Mouse (Mus musculus) left cerebral cortex, postnatal 25 days (tissue): ENCODE results near the gene Utp4. TPM values are rescaled to one million over a fixed set of nuclear protein-coding genes. Genes with fewer than 3 reads are reported as not detected.
"Not testable (repeated sequence)": the region's sequence is repeated elsewhere in the genome, so short reads cannot be mapped to it uniquely, and the experiment has no call there.

Source experiments
- DNase-seq, 2 experiments: peaks; one replicate each; pipeline ENCODE4 v3.0.0; 2022; ENCODE audit warnings: low spot score in 2 of 2, mixed read lengths in 1 of 2
- intact Hi-C: fragments of 180-260 bp; cut with DNase I; formaldehyde crosslinking; loops from one replicate; pipeline ENCODE4 v1.15.1; 2025
- total RNA-seq, 2 experiments: library from RNA; stranded (reverse); gene quantifications; 2 replicates each; pipeline ENCODE4 v1.2.3; 2021

Gene Utp4
- total RNA-seq, 2 experiments from 2014 or later: 33.2 to 33.6 TPM

DNA sequence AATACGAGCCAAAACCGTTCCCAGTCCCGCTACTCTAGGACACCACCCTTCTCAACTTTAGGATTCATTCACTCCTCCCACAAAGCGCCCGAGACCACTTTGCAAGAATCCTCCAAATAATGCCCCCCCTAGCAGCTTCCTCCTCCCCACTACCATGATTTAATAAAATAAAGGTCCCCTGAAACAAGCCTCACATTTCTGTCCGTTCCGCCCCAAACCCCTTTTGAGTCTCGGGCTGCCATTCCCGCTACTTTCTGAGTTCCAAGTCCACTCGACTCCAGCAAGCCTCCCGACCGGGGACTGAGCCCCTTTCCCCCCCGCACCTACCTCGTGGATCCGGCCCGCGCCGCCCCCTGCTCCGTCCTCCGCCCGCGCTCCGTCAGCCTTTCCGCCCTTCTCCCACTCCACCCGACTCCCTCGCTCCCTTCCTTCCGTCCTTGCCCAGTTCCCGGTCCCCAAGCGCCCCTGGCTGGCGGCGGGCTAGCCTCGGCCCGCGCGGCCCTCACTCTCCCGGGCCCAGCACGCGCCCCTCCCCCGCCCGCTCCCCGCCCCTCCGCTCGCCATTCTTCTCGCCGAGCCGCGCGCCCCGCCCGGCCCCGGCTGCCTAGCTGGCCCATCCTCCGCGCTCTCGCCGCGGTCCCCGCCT is 507 bp upstream of the Utp4 start:
- DNase-seq: no peak

DNA sequence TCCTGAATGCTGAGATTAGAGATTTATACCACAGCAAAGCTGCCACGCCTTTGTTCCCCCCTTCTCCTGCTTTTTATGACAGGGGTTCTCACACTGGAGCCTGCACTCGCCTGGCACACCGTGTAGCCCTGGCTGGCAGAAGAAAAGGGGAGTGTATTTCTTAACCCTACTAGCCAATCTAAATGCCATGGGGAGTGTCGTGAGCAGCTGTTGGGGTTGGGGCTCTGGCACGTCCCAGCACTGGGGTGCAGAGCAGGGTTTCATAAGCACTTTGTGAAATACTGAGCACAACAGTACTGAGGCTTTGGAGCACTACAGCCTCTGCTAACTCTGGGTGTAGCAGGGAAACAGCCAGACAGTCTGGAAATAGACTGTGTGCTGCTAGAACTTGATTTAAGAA is 6.0 kb downstream of the Utp4 start:
- intact Hi-C loops: no loop called here
- no peak for DNase-seq

More for the DNA sequence above, 507 bp upstream of the Utp4 start:
- intact Hi-C loops: no loop called here

DNA sequence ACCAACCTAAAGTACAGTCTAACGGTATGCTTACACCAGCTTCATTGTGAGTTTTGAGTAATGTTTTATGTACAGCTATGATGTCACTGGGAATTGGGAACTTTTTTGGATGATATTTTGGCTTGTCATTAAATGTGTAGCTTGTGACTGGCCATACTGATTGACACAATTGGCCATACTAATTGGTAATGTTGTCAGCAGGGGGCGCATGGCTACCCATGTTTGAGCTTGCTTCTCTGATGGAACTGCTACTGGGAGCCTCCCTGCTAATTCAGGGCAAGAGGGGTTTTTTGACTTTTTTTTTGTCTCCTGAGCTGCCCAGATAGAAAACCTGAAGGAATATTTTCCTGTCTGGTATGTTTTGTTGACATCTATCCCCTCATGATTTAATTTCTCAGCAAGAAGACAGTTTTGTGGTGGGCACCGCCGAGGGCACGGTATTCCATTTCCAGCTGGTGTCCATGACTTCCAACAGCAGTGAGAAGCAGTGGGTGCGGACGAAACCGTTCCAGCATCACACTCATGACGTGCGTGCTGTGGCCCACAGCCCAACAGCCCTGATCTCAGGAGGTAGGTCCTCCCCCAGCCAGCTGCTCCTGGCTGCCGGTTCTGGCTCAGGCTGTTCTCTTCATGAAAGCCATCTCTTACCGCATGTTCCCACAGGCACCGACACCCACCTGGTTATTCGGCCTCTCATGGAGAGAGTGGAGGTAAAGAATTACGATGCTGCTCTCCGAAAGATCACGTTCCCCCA is 12.5 kb downstream of the Utp4 start:
- intact Hi-C loops: loop anchor here (1.0 to 5.0 kb wide), 3 partner anchors 13 to 41 kb away; no protein-coding TSS in a partner anchor
- peak; percentile 64 to 96 for DNase-seq

DNA sequence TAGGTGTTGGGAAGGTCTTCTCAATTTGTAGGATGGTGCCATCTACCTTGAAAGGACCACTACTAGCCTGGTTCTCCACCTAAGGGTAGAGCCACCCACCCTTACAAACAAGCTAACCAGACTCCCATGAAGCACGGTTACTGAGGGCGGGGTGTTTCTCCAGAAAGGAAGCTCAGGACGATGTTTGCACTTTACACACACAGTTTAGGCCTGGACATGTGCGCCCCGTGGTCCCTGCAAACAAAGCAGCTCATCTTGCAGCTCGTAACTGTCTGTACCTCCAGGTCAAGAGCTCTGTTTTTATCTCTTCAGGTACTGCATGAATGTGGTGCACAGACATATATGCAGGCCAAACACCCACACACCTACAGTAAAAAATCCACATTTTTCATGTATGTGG is 13.2 kb downstream of the Utp4 start:
- DNase-seq: no peak
- intact Hi-C loops: loop anchor here (1.0 to 5.0 kb wide), 3 partner anchors 13 to 41 kb away; no protein-coding TSS in a partner anchor

DNA sequence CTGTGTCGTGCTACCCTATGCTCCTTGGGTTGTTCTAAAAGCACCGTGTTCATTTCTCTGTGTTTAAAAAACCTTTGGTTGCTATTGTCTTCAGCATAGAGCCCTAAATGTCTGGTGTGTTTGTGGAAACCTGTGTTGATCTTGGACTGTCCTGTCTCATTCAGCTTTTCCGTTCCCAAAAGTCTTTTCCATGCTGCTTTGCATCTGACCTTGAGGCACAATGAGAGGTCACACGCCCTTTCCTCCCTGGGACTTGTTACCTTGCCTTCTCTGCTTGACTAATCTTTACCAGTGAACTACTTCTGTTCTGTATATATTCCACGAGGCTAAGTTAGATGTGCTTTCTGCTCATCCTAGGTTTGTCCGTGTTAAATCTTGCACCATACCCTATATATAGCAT is 14.0 kb downstream of the Utp4 start:
- DNase-seq: no peak
- intact Hi-C loops: loop anchor here (2.0 to 5.0 kb wide), 2 partner anchors 17 to 40 kb away; no protein-coding TSS in a partner anchor

DNA sequence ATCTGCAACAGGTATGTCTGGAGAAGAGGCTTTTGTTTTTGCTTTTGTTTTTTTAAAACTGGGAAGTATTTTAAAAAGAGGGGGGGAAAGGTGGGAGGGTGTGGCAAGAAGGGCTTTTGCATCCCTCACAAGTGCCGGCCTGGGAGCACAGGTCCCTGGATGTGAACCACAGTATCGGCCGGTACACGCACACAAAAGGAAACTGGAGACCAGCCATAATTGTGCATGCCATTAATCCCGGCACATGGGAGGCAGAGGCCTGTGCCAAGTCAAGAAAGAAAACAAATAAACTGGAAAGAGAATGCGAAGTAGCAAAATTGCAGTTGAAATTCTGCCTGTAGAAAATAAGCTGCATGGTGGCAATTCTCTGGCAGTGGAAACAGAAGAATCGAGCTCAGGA is 14.9 kb downstream of the Utp4 start:
- intact Hi-C loops: loop anchor here (5.0 kb wide), 1 partner anchor 39 kb away; no protein-coding TSS in a partner anchor
- DNase-seq: no peak

DNA sequence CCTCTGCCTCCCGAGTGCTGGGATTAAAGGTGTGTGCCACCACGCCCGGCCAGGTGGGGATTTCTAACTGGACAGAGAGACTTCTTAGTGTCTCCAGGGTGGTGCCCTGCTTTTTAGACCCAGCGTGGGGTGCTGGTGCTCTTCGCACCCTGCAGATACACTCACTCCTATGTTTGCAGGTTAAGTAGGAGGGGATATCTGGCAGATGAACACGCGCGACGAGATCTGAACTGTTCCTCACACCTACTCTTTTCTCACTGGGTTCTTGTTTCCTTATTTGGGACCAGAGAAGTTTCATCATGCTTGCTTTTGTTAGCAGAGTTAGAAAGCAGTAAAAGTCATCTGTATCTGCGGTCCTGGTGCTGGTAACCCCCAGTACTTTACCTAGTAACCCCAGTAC is 20.2 kb downstream of the Utp4 start:
- intact Hi-C loops: no loop called here
- DNase-seq: peak in 1 of 2 experiments; percentile 85

DNA sequence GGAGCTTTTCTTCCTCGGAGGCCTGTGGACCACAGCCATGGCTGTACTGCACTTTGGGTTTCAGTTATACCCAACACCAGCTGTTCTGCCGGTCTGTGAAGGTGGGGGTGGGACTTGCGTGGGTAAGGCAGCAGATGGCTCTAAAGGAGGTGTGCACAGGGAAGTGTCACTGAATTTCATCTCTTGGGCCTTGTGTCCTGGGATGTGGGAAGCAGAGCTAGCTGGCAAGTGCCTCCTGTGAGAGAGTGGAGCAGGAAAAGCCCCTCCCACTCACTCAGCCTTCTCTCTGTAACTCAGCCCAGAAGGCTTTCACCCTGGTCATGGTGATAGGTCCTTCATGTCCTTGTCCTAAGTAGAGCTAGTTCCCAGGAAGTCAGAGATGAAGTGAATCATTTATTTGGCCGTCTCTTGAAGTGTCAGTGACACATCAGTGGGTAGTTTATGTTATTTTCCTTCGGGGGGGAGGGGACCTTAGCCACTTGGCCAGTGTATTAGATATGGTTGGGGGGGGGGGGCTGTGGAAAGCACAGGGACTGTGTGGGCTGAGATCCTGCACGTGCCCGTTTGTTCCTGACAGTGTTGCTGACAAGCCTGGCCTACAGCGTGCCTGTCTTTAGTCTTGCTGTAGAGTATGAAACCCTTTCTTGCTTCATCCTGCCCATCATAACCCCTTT is 26.4 kb downstream of the Utp4 start:
- intact Hi-C loops: loop anchor here (1.0 kb wide), 1 partner anchor 14 kb away; no protein-coding TSS in a partner anchor
- peak; percentile 66 to 95 for DNase-seq

DNA sequence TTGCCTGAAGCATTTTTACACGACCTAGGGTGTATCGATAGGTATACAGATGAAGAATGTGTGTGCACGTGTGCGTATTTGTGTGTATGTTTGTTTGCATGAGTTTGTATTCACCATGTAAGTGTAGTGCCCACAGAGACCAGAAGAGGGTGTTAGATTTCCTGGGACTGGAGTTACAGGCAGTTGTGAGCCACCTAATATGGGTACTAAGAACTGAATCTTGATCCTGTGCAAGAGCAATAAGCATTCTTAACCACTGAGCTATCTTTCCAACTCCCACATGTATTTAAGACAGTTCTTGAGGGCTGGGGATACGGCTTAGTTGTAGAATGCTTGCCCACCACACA is 26.9 kb downstream of the Utp4 start:
- DNase-seq: no peak
- intact Hi-C loops: no loop called here

DNA sequence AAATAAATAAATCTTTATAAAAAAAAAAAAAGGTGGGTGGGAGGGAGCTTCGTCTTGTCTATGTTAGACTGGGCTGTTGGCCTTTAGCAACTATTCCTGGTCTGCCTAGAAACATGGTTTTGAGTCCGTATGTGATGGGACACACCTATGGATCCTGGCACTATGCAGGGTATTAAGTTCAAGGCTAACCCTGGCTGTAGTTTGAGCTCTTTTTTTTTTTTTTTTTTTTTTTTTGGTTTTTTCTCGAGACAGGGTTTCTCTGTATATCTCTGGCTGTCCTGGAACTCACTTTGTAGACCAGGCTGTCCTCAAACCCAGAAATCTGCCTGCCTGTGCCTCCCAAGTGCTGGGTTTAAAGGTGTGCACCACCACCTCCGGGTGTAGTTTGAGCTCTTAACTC is 30.6 kb downstream of the Utp4 start:
- intact Hi-C loops: loop anchor here (2.0 kb wide), 1 partner anchor 17 kb away; no protein-coding TSS in a partner anchor
- DNase-seq: no peak

DNA sequence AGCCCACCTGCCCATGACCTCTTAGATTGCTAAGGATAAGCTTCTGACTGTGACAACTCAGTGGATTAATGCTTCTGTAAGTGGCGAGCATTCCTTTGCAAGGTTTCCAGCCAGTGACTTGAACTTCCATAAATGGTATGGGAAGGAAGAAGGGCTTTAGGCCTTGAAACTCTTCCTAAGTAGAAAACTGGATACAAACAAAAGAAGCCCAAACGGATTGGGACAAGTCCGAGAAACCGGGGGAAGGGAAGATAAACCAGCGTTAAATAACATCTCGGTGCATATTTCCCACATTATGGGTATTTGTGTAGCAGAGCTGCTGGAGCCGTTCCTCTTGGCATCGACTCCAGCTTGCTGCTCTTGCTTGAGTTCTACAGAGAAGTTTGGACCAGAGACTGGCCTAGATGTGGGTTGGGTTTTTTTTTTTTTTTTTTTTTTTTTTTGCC is 31.5 kb downstream of the Utp4 start:
- intact Hi-C loops: loop anchor here (2.0 kb wide), 1 partner anchor 18 kb away; no protein-coding TSS in a partner anchor
- peak in 1 of 2 experiments; percentile 87 for DNase-seq

DNA sequence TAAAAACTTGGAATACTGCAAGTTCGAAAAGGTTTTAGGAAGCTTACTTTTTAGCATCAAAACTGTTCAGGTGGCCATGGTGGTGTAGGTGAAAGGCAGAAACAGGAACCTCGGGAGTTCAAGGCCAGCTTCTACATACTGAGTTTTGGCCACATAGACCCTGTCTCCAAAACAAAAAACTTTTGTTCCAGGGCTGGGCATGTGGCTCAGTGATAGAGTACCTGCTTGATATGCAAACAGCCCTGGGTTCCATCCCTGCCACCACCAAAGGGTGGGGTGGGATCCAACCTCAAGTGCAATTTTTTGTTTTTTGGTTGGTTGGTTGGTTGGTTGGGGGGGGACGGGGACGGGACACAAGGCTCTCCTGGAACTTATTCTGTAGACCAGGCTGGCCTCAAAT is 32.0 kb downstream of the Utp4 start:
- no peak for DNase-seq
- intact Hi-C loops: loop anchor here (2.0 kb wide), 1 partner anchor 19 kb away; no protein-coding TSS in a partner anchor

DNA sequence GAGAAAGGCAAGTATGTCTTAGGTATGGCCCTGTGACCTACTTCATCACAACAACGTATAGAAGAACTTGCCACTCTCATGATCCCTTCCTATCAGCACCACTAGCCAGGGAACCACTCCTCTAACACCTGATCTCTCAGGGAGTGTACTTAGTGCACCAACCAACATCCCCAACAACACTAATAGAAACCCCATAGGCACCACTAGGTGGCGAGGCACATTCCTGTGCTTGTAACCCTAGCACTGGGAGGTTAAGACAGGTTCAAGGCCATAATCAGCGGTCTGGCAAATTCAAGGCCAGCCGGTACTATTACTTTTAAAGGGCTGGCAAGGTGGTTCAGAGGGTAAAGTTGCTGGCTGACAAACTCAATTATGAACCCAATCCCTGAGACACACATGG is 33.8 kb downstream of the Utp4 start:
- intact Hi-C loops: loop anchor here (1.0 kb wide), 1 partner anchor 75 kb away; no protein-coding TSS in a partner anchor
- no peak for DNase-seq

DNA sequence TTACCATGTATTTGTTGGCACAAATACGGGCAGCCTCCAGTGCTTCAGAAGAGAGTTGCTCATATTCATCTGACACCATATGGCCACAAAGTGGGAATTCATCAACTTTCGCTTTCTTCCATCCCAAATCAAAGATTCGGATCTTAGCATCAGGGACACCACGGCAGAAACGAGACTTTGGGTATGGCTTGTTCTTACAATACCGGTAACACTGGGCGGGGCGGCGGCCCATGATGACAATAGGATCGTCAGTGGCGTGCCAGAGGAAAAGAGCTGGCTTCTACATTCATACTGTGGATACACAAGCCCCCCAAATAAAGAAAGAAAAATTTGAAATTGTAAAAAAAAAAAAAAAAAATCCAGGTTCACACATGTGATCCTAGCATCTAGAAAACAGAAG is 34.7 kb downstream of the Utp4 start:
- DNase-seq, intact Hi-C loops: not testable (repeated sequence)

DNA sequence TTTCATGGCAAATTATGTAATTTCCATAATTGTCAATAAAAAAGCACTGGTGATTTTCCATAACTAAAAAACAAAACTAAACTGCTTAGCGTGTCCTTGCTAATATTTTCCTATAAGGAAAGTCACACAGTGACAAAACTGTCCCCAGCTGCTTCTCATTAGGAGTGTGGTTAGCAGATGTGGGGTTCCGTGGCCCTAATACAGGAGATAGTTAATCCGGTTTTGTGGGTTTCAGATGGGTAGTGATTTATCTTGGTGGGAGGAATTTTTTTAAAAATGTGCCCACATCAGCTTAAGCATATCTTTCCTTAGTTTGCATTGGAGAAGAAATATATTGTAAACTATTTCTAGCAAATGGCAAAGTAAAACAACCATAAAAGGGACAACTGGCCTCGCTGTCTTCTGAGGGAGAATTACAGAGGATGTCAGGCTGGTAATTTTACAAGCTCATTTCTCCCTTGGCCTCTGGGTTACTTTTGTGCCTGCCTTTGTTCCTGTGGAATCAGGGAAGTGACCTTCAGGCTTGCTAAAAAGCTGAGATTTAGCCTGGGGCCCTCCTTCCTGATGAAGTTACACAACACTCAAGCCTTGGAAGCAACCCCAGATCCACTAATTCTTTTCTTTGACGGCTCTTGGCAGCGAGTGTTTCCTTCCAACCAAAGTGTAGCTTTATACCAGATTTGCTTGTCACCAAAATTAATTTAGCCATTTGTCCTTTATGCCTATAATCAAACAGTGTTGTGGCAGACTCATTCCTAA is 35.9 kb downstream of the Utp4 start:
- no peak for DNase-seq
- intact Hi-C loops: no loop called here

DNA sequence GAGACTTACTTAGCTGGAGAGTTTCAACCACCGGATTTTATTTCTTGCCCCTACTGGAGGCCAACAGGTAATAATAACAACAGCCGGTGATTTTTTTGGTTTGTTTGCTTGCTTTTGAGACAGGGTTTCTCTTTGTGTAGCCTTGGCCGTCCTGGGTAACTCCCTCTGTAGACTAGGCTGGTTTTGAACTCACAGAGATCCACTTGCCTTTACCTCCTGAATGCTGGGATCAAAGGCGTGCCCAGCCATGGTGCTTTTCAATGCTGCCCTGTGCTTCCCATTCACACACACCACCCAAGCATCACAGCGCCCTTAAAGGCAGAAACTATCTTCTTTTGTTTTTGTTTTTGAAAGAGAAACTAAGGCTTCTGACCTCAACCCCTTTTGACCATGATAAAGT is 36.5 kb downstream of the Utp4 start:
- DNase-seq: no peak
- intact Hi-C loops: no loop called here

DNA sequence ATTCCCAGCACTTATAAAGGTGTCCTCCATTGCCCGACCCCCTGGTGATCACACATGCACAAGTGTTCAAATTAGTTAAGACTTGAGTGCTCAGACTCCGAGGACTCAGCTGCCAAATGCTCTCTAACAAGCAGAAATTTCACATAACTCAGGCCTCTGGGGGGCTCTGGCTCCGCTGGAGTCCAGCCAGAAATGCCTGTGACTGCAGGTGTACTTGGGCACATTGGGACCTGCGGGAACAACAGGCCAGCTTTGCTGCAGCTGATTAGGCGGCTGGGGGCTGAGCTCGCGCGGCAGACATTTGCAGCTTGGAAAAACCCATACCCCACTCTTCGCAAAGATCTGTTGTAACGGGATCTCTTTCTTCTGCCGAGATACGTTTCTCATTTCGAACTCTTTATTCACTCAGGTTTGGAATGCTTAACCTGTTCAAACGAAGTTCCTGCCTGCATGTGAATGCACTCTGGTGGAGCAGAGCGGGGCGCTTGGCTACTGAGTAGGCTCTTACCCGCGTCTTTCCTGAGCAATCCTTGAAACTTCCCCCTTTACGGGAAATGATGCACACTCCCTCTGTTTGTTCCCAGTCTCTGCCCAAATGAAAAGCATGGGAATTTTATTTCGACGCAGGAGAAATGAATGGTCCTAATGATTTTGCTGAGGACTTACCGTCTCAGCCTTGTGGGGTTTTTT is 39.1 kb downstream of the Utp4 start:
- intact Hi-C loops: no loop called here
- DNase-seq: no peak

DNA sequence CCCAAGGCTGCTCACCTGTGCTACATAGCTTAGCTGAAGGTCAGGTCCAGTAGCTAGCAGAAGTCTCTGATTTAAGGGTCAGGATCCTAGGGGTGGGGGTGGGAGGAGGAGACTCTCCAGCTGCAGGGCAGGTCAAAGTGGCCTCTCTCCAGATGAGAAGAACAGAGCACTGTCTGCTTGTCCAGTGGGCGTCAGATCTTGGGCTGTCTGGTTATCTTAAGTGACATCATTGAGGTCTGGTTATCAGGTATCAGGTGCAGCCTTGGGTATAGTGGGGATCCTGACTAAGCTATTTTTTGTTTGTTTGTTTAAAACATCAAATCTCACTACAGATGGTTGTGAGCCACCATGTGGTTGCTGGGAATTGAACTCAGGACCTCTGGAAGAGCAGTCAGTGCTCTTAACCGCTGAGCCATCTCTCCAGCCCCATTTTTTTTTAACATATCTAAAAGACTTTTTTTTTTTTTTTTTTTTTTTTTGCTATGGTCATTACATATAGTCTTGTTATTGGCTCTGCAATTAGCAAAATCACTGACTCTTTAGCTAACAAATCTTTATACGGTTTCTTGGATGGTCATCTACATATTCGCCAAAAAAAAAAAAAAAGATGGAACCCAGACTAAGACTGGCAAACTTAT is 40.2 kb downstream of the Utp4 start:
- intact Hi-C loops: no loop called here
- no peak for DNase-seq
